Mouse (Mus musculus) mammary gland, adult 2 months (tissue): Measurements from ENCODE around the gene Olfr659. TPM values are rescaled to one million over a fixed set of nuclear protein-coding genes. Genes with fewer than 3 reads are reported as not detected.

Source experiments
- polyA plus RNA-seq: library from polyadenylated mRNA; depleted of rRNA; stranded (reverse); fragments of >200 nt; gene quantifications from 2 replicates; pipeline ENCODE4 v1.2.3, GENCODE M21; 2012; ENCODE audit warnings: low replicate concordance; rRNA removed

The Olfr659 gene
- not detected in 2 replicates for polyA plus RNA-seq

DNA sequence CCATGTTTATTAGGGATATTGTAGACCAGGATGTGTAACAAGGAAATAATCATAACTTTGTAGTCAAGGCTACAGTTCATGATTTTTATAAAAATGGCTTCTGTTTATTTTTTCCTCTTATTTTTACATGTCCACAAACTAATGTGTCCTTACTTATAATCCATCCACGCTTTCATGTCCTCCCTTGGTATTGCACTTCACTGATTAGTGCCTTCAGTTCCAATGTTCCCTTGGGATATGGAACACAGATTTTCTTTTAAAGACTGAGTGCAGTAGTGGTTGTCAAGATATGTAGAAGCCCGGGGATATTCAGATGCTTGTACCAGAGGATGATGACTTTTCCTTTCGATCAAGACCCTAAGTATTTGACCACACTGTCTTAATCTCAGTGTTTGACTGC lies at the start of gene Olfr659:
Olfr659 (plus strand) TSS at position 301 of the 400 bp plus-strand sequence.

DNA sequence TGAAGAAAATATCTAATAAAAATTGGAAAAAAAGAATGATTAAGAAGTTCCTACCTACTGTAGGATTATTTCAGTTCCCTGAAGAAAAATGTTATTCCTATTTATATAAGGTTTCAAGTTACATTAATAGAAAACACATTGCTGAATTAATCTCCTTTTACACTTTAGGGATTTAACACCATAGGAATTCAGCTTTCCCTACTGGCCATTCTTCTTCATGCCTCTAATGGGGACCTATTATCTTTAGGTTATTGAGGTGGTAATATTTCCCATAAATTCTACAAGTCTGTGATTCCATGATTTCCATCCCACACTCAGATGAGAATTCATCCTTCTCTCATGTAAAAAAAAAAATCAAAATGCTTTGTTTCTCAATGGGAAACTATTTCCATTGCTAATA lies 42.1 kb upstream of the Olfr659 start, which contains the start of gene Olfr657:
Olfr657 (plus strand) TSS at position 301 of the 400 bp plus-strand sequence.

GRCm38 (mm10) chr7:104646841-104647482 lies 19.6 kb upstream of the Olfr659 start, which contains the start of gene Olfr658:
TSS of gene Olfr658 (minus strand) at chr7:104647305.

GRCm38 (mm10) chr7:104686201-104686600 lies 19.6 kb downstream of the Olfr659 start, which contains the start of gene Olfr661:
TSS of gene Olfr661 (plus strand) at chr7:104686501.

Other genes with a start within 250 kb of the Olfr659 start
- 5.6 and 13.5 TPM in 2 replicates for gene Trim30a, start 201.6 kb upstream of the Olfr659 start, polyA plus RNA-seq
- 2.2 and 8.1 TPM in 2 replicates for gene Trim30d, start 158.9 kb upstream of the Olfr659 start, polyA plus RNA-seq
- not detected in 2 replicates for gene Olfr651, start 116.6 kb upstream of the Olfr659 start, polyA plus RNA-seq
- gene Olfr652, start 105.9 kb upstream of the Olfr659 start, polyA plus RNA-seq: not detected in 2 replicates
- not detected in 2 replicates for gene Olfr653, start 89.4 kb upstream of the Olfr659 start, polyA plus RNA-seq
- gene Olfr654, start 79.7 kb upstream of the Olfr659 start, polyA plus RNA-seq: not detected in 2 replicates
- not detected in 2 replicates for gene Olfr655, start 65.0 kb upstream of the Olfr659 start, polyA plus RNA-seq
- gene Olfr656, start 52.8 kb upstream of the Olfr659 start, polyA plus RNA-seq: not detected in 2 replicates
- gene Olfr657, start 42.0 kb upstream of the Olfr659 start, polyA plus RNA-seq: not detected in 2 replicates
- gene Olfr658, start 19.4 kb upstream of the Olfr659 start, polyA plus RNA-seq: not detected in 2 replicates
- gene Olfr661, start 19.7 kb downstream of the Olfr659 start, polyA plus RNA-seq: not detected in 2 replicates
- not detected in 2 replicates for gene Usp17le, start 110.7 kb downstream of the Olfr659 start, polyA plus RNA-seq
- not detected in 2 replicates for gene Usp17lb, start 175.8 kb downstream of the Olfr659 start, polyA plus RNA-seq
- gene Usp17la, start 190.3 kb downstream of the Olfr659 start, polyA plus RNA-seq: not detected in 2 replicates
- not detected in 2 replicates for gene Olfr665, start 211.3 kb downstream of the Olfr659 start, polyA plus RNA-seq
- not detected in 2 replicates for gene Olfr666, start 229.2 kb downstream of the Olfr659 start, polyA plus RNA-seq